8 mouse cellular contexts compared by ENCODE assay signal in genomic region chr10:82699296-82699941, GRCm38 (mm10). TPM values are rescaled to one million over a fixed set of nuclear protein-coding genes. Genes with fewer than 3 reads are reported as not detected.
DNase-seq lines count a peak whose midpoint lies in the region; ATAC-seq and TF ChIP-seq lines count a peak whose summit lies in the region.

No protein-coding gene starts in this region.

- H3K79me3 ChIP-seq in C2C12 (ENCODE audit: low read depth), result peaks cover 12% of the 10 kb centered on the region

- WGBS in limb, embryonic 14.5 days, result under 1% methylated on average over 39 of the region's 59 CpGs
- under 1% methylated on average over 42 of the region's 59 CpGs for WGBS in midbrain, embryonic 12.5 days

- no peaks in the 10 kb centered on the region for H3K27me3 ChIP-seq in C2C12 (ENCODE audit: control insufficient read depth, insufficient read depth, insufficient read length)
- no peaks in the 10 kb centered on the region for H3K27me3 ChIP-seq in limb, embryonic 14.5 days (ENCODE audit: control insufficient read depth, insufficient read depth, low read length)
- no peaks in the 10 kb centered on the region for H3K27me3 ChIP-seq in midbrain, embryonic 12.5 days

- peak overlapping the region; percentile 80 for H3K9ac ChIP-seq in limb, embryonic 14.5 days (ENCODE audit: low read depth, low read length, severe bottlenecking)
- H3K9ac ChIP-seq in midbrain, embryonic 12.5 days (replicated peaks), result peak overlapping the region; percentile 84

- peak overlapping the region; percentile 93 for H3K4me3 ChIP-seq in C2C12 (ENCODE audit: insufficient read depth, poor library complexity, severe bottlenecking)
- H3K4me3 ChIP-seq in limb, embryonic 14.5 days (replicated peaks; ENCODE audit: low read length), result peak overlapping the region; percentile 96
- peak overlapping the region; percentile 86 for H3K4me3 ChIP-seq in midbrain, embryonic 12.5 days

- H3ac ChIP-seq in C2C12 (ENCODE audit: control insufficient read depth, insufficient read length, low read depth), result peak overlapping the region; percentile 79

- peak overlapping the region; percentile 83 for H3K4me2 ChIP-seq in limb, embryonic 14.5 days (replicated peaks; ENCODE audit: low read depth, low read length, severe bottlenecking)
- peak overlapping the region; percentile 71 for H3K4me2 ChIP-seq in midbrain, embryonic 12.5 days (replicated peaks)

- TF ChIP-seq CTCF in C2C12 (IDR thresholded peaks at IDR 0.05; ENCODE audit: control insufficient read depth, insufficient read depth, insufficient read length), result no peak

- H3K9me3 ChIP-seq in limb, embryonic 14.5 days (ENCODE audit: control insufficient read depth, low read length), result no peaks in the 10 kb centered on the region
- no peaks in the 10 kb centered on the region for H3K9me3 ChIP-seq in midbrain, embryonic 12.5 days

- peaks cover 30% of the 10 kb centered on the region for H3K36me3 ChIP-seq in C2C12 (ENCODE audit: control insufficient read depth, insufficient read depth)
- H3K36me3 ChIP-seq in limb, embryonic 14.5 days (ENCODE audit: control insufficient read depth, insufficient read depth, low read length), result peaks cover 17% of the 10 kb centered on the region
- H3K36me3 ChIP-seq in midbrain, embryonic 12.5 days, result 0 out of 2 replicates have a peak, but pooled peaks cover 8% of the 10 kb centered on the region

- ATAC-seq in hematopoietic stem cell, adult 5-6 weeks (replicated peaks in 1 of 2; ENCODE audit: insufficient read depth in 1 of 2, low FRiP score in 2 of 2, low TSS enrichment in 1 of 2, low read depth in 1 of 2, poor library complexity in 2 of 2, severe bottlenecking in 2 of 2), result peak; percentile 19 to 43
- ATAC-seq in limb, embryonic 14.5 days (ENCODE audit: low FRiP score, low read depth), result peak; percentile 77
- ATAC-seq in midbrain, embryonic 12.5 days (ENCODE audit: low FRiP score, low read depth), result peak; percentile 89

- peak; percentile 45 for DNase-seq in 3T3-L1 (ENCODE audit: low read depth, low spot score)
- DNase-seq in embryo, embryonic 11 days, result peak; percentile 57
- peak; percentile 38 for DNase-seq in limb, embryonic 14.5 days (ENCODE audit: low spot score)
- DNase-seq in urinary bladder, adult 2 months (ENCODE audit: low spot score), result no peak
- DNase-seq in right cerebral cortex, adult 18-20 months, result no peak

- H3K4me1 ChIP-seq in limb, embryonic 14.5 days (ENCODE audit: control insufficient read depth, insufficient read depth, low read length), result peaks cover 9% of the 10 kb centered on the region
- peaks cover 14% of the 10 kb centered on the region for H3K4me1 ChIP-seq in midbrain, embryonic 12.5 days

- TF ChIP-seq POLR2A in limb, embryonic 14.5 days (IDR thresholded peaks at IDR 0.05; ENCODE audit: borderline replicate concordance, extremely low read depth, insufficient read depth, insufficient read length), result no peak

- H3K27ac ChIP-seq in limb, embryonic 14.5 days (replicated peaks; ENCODE audit: low read depth, low read length), result peak overlapping the region; percentile 80; the same call in 1 of the 2 replicates
- H3K27ac ChIP-seq in midbrain, embryonic 12.5 days (replicated peaks), result peak overlapping the region; percentile 67

- H3K79me2 ChIP-seq in C2C12 (ENCODE audit: control insufficient read depth, insufficient read depth), result peaks cover 24% of the 10 kb centered on the region

TF ChIP-seq in C2C12, 6 proteins besides CTCF, POLR2A, EP300 and RAD21:
- TF ChIP-seq MAX (IDR thresholded peaks at IDR 0.05), result no peak
- TF ChIP-seq CEBPB (IDR thresholded peaks at IDR 0.05; ENCODE audit: low read depth), result no peak
- no peak for TF ChIP-seq MYOD1 (IDR thresholded peaks at IDR 0.05; ENCODE audit: control insufficient read depth, insufficient read length, low read depth)
- no peak for TF ChIP-seq MYOG (IDR thresholded peaks at IDR 0.05; ENCODE audit: control insufficient read depth, extremely low read depth, insufficient read length)
- TF ChIP-seq USF1 (IDR thresholded peaks at IDR 0.05; ENCODE audit: low read depth), result no peak
- TF ChIP-seq FOSL1 (IDR thresholded peaks at IDR 0.05; ENCODE audit: insufficient read depth, low read length, poor library complexity, severe bottlenecking), result no peak
TF ChIP-seq in C2C12: peak in this region for 0.

RNA-seq across cellular contexts. Expression of gene Hcfc2, which starts 3.5 kb away (rescaled TPM):
- polyA plus RNA-seq in C2C12 (2012; fragmentation: generic; extraction: Trizol), result 9.7 TPM
- 40.1 and 44.0 TPM in 2 replicates for total RNA-seq in hematopoietic stem cell, adult 5-6 weeks (2017)
- 36.1 and 38.8 TPM in 2 replicates for polyA plus RNA-seq in limb, embryonic 14.5 days (2012; rRNA removed)
- 44.6 and 48.2 TPM in 2 replicates for polyA plus RNA-seq in limb, embryonic 14.5 days (2014; fragmentation: Nextera tagmentation; extraction: Ambion mirVana)
- 43.3 and 46.5 TPM in 2 replicates for polyA plus RNA-seq in midbrain, embryonic 12.5 days (2016; fragmentation: Nextera tagmentation; extraction: Ambion mirVana)
- polyA plus RNA-seq in urinary bladder, adult 2 months (2012; rRNA removed), result 19.9 and 21.6 TPM in 2 replicates

RNA-seq across cellular contexts. Expression of gene Glt8d2, which starts 9.0 kb away (rescaled TPM):
- 2.0 TPM for polyA plus RNA-seq in C2C12 (2012; fragmentation: generic; extraction: Trizol)
- total RNA-seq in hematopoietic stem cell, adult 5-6 weeks (2017), result 1.6 and 3.1 TPM in 2 replicates
- 25.5 and 27.8 TPM in 2 replicates for polyA plus RNA-seq in limb, embryonic 14.5 days (2012; rRNA removed)
- polyA plus RNA-seq in limb, embryonic 14.5 days (2014; fragmentation: Nextera tagmentation; extraction: Ambion mirVana), result 23.1 and 23.4 TPM in 2 replicates
- polyA plus RNA-seq in midbrain, embryonic 12.5 days (2016; fragmentation: Nextera tagmentation; extraction: Ambion mirVana), result 3.1 and 3.6 TPM in 2 replicates
- 20.3 and 25.3 TPM in 2 replicates for polyA plus RNA-seq in urinary bladder, adult 2 months (2012; rRNA removed)

Comparison
In these comparisons a context has a peak if more than half of its experiments do, and no peak if none do; other contexts are left out.
1. DNase-seq: peak in 3T3-L1 (single experiment), embryo, embryonic 11 days (single experiment) and limb, embryonic 14.5 days (single experiment); none in urinary bladder, adult 2 months (single experiment) and right cerebral cortex, adult 18-20 months (single experiment).
2. ATAC-seq: peak in every context shown above with its lines; median percentile 89 in midbrain, embryonic 12.5 days; 77 in limb, embryonic 14.5 days; 31 in hematopoietic stem cell, adult 5-6 weeks.
3. Peak in every context shown above with its lines, with median percentiles within 50 percentile points of each other: H3K4me3 ChIP-seq.